Mouse (Mus musculus) lung, embryonic 16.5 days (tissue): Measurements from ENCODE around the gene Tmem235. TPM values are rescaled to one million over a fixed set of nuclear protein-coding genes. Genes with fewer than 3 reads are reported as not detected.

Experiments used
- ATAC-seq: fragments of 200-750 bp; cut with Nextera tagmentation; 2 replicates; pipeline ENCODE4 v1.8.0; 2017; ENCODE audit warnings: low read depth, mild to moderate bottlenecking, moderate library complexity
- H3K27ac ChIP-seq: fragments of 300-500 bp; sonication (generic); 2 replicates; pipeline ENCODE4 v1.5.1; 2014; ENCODE audit warnings: mild to moderate bottlenecking, control low read depth, low read length
- H3K27me3 ChIP-seq: fragments of 300-500 bp; sonication (generic); 2 replicates; pipeline ENCODE4 v1.6.1; 2014; ENCODE audit warnings: low read depth, low read length, mixed read lengths; ENCODE audit not compliant: control insufficient read depth, insufficient read depth
- H3K36me3 ChIP-seq: fragments of 300-500 bp; sonication (generic); 2 replicates; pipeline ENCODE4 v1.6.1; 2014; ENCODE audit warnings: low read length; ENCODE audit not compliant: control insufficient read depth, insufficient read depth
- H3K4me1 ChIP-seq: fragments of 300-500 bp; sonication (generic); replicated peaks from 2 replicates; pipeline ENCODE4 v1.6.1; 2014; ENCODE audit warnings: low read length, mixed read lengths; ENCODE audit not compliant: control insufficient read depth, insufficient read depth
- H3K4me2 ChIP-seq: fragments of 300-500 bp; sonication (generic); 2 replicates; pipeline ENCODE4 v1.6.1; 2014; ENCODE audit warnings: low read depth, low read length, control low read depth
- H3K4me3 ChIP-seq: fragments of 300-500 bp; sonication (generic); 2 replicates; pipeline ENCODE4 v1.5.1; 2014; ENCODE audit warnings: mild to moderate bottlenecking, low read length, control low read depth
- H3K9ac ChIP-seq: fragments of 300-500 bp; sonication (generic); 2 replicates; pipeline ENCODE4 v1.6.1; 2014; ENCODE audit warnings: low read length, control low read depth
- H3K9me3 ChIP-seq: fragments of 300-500 bp; sonication (generic); 2 replicates; pipeline ENCODE4 v1.6.1; 2016; ENCODE audit warnings: low read length; ENCODE audit not compliant: control insufficient read depth
- WGBS: fragments of 180-500 bp; shearing (Covaris S2); extraction: QIAGEN DNeasy Blood & Tissue Kit; methylation state at CpG from one replicate; pipeline ENCODE4 v1.1.7; 2014; 5-methylcytosine and 5-hydroxymethylcytosine counted together
- polyA plus RNA-seq: library from polyadenylated mRNA; unstranded; fragments of >200 nt; fragmentation: Nextera tagmentation; extraction: Ambion mirVana; gene quantifications from 2 replicates; pipeline ENCODE4 v1.2.1, GENCODE M21; 2015

Tmem235 gene
- polyA plus RNA-seq, 1 experiment from 2014 or later = not detected

- Histone ChIP-seq H3K4me3 (no peak overlapping the region), H3K36me3 (no peaks in the 10 kb centered on the region), H3K9me3 (no peaks in the 10 kb centered on the region), H3K4me2 (peak overlapping the region; percentile 99; the same call in 1 of the 2 replicates), H3K9ac (no peak overlapping the region), H3K27ac (no peak overlapping the region), H3K27me3 (no peaks in the 10 kb centered on the region), H3K4me1 (peaks cover 12% of the 10 kb centered on the region; the same call in 1 of the 2 replicates)
- no peak for ATAC-seq
- 59% methylated on average over 12 of the region's 12 CpGs for WGBS
Observed at GRCm38 (mm10) chr11:117871911-117872584, 11.5 kb downstream of the Tmem235 start.

GRCm38 (mm10) chr11:117872861-117873608 lies 12.5 kb downstream of the Tmem235 start, which contains the start of gene Tha1:
Gene Tha1 (minus strand): TSS chr11:117873481.
- no peaks in the 10 kb centered on the region for H3K27me3 ChIP-seq
- peak within 1 kb of the TSS; percentile 23; the same call in 1 of the 2 replicates for H3K27ac ChIP-seq
- H3K4me1 ChIP-seq = peaks cover 14% of the 10 kb centered on the region
- H3K4me3 ChIP-seq = peak within 1 kb of the TSS; percentile 78
- peak; percentile 88 for ATAC-seq
- H3K4me2 ChIP-seq = peak within 1 kb of the TSS; percentile 99
- peak within 1 kb of the TSS; percentile 82 for H3K9ac ChIP-seq
- no peaks in the 10 kb centered on the region for H3K36me3 ChIP-seq
- H3K9me3 ChIP-seq = no peaks in the 10 kb centered on the region
- under 1% methylated on average over 51 of the region's 51 CpGs for WGBS

GRCm38 (mm10) chr11:117874419-117874818 lies 13.9 kb downstream of the Tmem235 start:
- H3K36me3 ChIP-seq = no peaks in the 10 kb centered on the region
- peaks cover 25% of the 10 kb centered on the region for H3K4me1 ChIP-seq
- no peak overlapping the region for H3K9ac ChIP-seq
- no peaks in the 10 kb centered on the region for H3K9me3 ChIP-seq
- H3K27ac ChIP-seq = no peak overlapping the region
- WGBS = 54% methylated on average over 4 of the region's 4 CpGs
- H3K27me3 ChIP-seq = no peaks in the 10 kb centered on the region
- no peak overlapping the region for H3K4me2 ChIP-seq
- ATAC-seq = no peak
- H3K4me3 ChIP-seq = no peak overlapping the region

GRCm38 (mm10) chr11:117875681-117876080 lies 15.1 kb downstream of the Tmem235 start:
- Histone ChIP-seq H3K36me3 (no peaks in the 10 kb centered on the region), H3K4me2 (no peak overlapping the region), H3K4me3 (no peak overlapping the region), H3K27me3 (no peaks in the 10 kb centered on the region), H3K9ac (no peak overlapping the region), H3K27ac (no peak overlapping the region), H3K4me1 (peaks cover 26% of the 10 kb centered on the region), H3K9me3 (no peaks in the 10 kb centered on the region)
- whole genome bisulfite sequencing = 24% methylated on average over 6 of the region's 6 CpGs
- ATAC-seq = no peak

GRCm38 (mm10) chr11:117877917-117878745 lies 17.6 kb downstream of the Tmem235 start:
- ATAC-seq = peak; percentile 39
- H3K9ac ChIP-seq = peak overlapping the region; percentile 48
- peaks cover 37% of the 10 kb centered on the region for H3K4me1 ChIP-seq
- H3K27me3 ChIP-seq = no peaks in the 10 kb centered on the region
- no peaks in the 10 kb centered on the region for H3K9me3 ChIP-seq
- peak overlapping the region; percentile 33; the same call in 1 of the 2 replicates for H3K27ac ChIP-seq
- peak overlapping the region; percentile 5; the same call in 1 of the 2 replicates for H3K4me3 ChIP-seq
- peak overlapping the region; percentile 35 for H3K4me2 ChIP-seq
- no peaks in the 10 kb centered on the region for H3K36me3 ChIP-seq
- WGBS = 12% methylated on average over 13 of the region's 13 CpGs

GRCm38 (mm10) chr11:117878892-117879291 lies 18.3 kb downstream of the Tmem235 start:
- no peaks in the 10 kb centered on the region for H3K36me3 ChIP-seq
- no peaks in the 10 kb centered on the region for H3K9me3 ChIP-seq
- H3K9ac ChIP-seq = peak overlapping the region; percentile 48
- no peak for ATAC-seq
- peak overlapping the region; percentile 35; the same call in 1 of the 2 replicates for H3K4me2 ChIP-seq
- H3K27me3 ChIP-seq = no peaks in the 10 kb centered on the region
- peak overlapping the region; percentile 31; the same call in 1 of the 2 replicates for H3K27ac ChIP-seq
- peaks cover 34% of the 10 kb centered on the region for H3K4me1 ChIP-seq
- WGBS = 26% methylated on average over 8 of the region's 8 CpGs
- no peak overlapping the region for H3K4me3 ChIP-seq

- 73% methylated on average over 6 of the region's 6 CpGs for WGBS
- no peaks in the 10 kb centered on the region for H3K27me3 ChIP-seq
- H3K4me2 ChIP-seq = no peak overlapping the region
- no peak overlapping the region for H3K27ac ChIP-seq
- no peaks in the 10 kb centered on the region for H3K36me3 ChIP-seq
- no peak overlapping the region for H3K9ac ChIP-seq
- H3K9me3 ChIP-seq = no peaks in the 10 kb centered on the region
- no peak overlapping the region for H3K4me3 ChIP-seq
- ATAC-seq = no peak
- peaks cover 34% of the 10 kb centered on the region for H3K4me1 ChIP-seq
Observed at GRCm38 (mm10) chr11:117879676-117880075, 19.1 kb downstream of the Tmem235 start.

GRCm38 (mm10) chr11:117880336-117880976 lies 19.9 kb downstream of the Tmem235 start:
- no peak overlapping the region for H3K9ac ChIP-seq
- H3K36me3 ChIP-seq = no peaks in the 10 kb centered on the region
- H3K27me3 ChIP-seq = no peaks in the 10 kb centered on the region
- WGBS = 78% methylated on average over 9 of the region's 9 CpGs
- H3K9me3 ChIP-seq = no peaks in the 10 kb centered on the region
- H3K27ac ChIP-seq = no peak overlapping the region
- H3K4me2 ChIP-seq = no peak overlapping the region
- H3K4me3 ChIP-seq = no peak overlapping the region
- H3K4me1 ChIP-seq = peaks cover 34% of the 10 kb centered on the region
- no peak for ATAC-seq
